Mouse (Mus musculus): ENCODE data around the gene Rtn1. TPM values are rescaled to one million over a fixed set of nuclear protein-coding genes. Genes with fewer than 3 reads are reported as not detected.
A peak's percentile ranks its signal among the peaks of the same experiment; 100 is the strongest.

Rtn1 gene
- polyA plus RNA-seq, 1 experiment = not detected

DNA sequence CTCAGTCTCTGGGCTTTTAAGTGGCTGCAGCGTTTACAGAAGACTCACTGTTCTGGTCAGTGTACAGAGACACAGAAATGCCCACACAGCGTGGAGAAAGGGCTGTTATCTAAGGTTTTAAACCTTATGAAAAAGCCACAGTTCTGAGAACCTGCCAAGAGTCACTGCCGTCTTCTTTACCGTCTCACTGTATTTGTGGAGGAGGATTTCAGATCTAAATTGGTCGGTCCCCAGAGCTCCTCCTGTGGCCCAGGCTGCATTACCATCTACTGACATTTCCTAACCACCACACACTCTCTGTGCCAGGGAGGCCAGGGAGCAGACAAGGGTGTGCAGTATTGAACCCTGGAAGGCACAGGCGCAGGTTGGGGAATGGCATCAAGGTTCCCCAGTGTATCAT lies 151.9 kb downstream of the Rtn1 start:
- TF ChIP-seq POLR2A (IDR thresholded peaks at IDR 0.05; ENCODE audit: insufficient read depth, low read depth, low read length) (no peak), CTCF (IDR thresholded peaks at IDR 0.05; ENCODE audit: insufficient read depth, low read depth, low read length) (no peak)
- H3K4me1 ChIP-seq (ENCODE audit: control insufficient read depth, insufficient read depth, low read length) = peaks cover 8% of the 10 kb centered on the region; the same call in 1 of the 2 replicates
- H3K4me3 ChIP-seq (ENCODE audit: insufficient read depth, low read depth, low read length) = no peak overlapping the region
- no peak overlapping the region for H3K27ac ChIP-seq (ENCODE audit: insufficient read depth, low read depth, low read length)
- WGBS = 43% methylated on average over 6 of the region's 6 CpGs

DNA sequence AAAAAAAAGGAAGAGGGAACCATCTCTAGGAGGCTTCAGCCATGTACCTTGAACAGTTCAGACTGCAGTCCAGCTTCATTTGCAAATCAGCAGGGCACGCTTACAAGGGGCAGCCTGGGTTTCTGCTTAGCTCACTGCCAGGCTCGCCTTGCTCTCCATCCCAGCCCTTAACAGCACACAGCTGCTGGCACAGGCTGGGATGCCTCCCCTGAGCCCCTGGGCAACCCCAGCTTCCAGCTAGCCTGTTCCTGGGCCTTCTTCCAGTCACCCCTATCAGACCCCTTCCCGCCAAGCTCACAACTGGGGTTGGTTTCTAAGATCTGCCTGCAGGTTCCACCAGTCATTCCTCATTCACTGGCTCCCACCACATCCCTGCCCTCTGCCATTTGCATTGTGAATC lies 155.8 kb downstream of the Rtn1 start:
- Histone ChIP-seq H3K4me1 (ENCODE audit: control insufficient read depth, insufficient read depth, low read length) (peaks cover 8% of the 10 kb centered on the region; the same call in 1 of the 2 replicates), H3K4me3 (ENCODE audit: insufficient read depth, low read depth, low read length) (no peak overlapping the region), H3K27ac (ENCODE audit: insufficient read depth, low read depth, low read length) (no peak overlapping the region)
- 80% methylated on average over 3 of the region's 3 CpGs for WGBS
- no peak for TF ChIP-seq POLR2A (IDR thresholded peaks at IDR 0.05; ENCODE audit: insufficient read depth, low read depth, low read length)
- TF ChIP-seq CTCF (IDR thresholded peaks at IDR 0.05; ENCODE audit: insufficient read depth, low read depth, low read length) = no peak

DNA sequence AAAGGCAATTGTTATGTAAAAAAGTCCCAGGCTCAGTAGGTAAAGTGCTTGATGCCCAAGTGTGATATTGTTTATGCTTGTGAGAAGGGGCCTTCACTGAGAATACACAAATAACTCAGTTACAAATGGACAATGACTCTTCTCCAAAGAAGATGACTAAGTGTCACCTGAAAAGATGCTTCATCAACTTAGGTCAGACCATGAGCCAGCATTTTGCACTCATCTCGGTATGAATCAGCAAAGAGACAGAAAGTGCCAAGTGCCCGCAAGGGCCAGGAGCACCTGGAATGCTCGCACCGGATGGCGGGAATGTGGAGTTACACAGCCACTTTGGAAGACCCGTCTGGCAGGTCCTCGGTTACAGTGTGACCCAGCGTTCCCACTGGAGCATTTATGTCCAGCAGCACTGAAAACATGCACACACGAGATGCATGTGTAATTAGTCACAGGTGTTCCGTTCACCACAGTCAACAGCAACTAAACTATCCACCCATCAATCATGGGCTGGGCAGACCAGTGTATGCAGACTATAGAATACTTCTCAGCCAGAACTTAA lies 156.9 kb downstream of the Rtn1 start:
- Histone ChIP-seq H3K27ac (ENCODE audit: insufficient read depth, low read depth, low read length) (no peak overlapping the region), H3K4me3 (ENCODE audit: insufficient read depth, low read depth, low read length) (no peak overlapping the region), H3K4me1 (ENCODE audit: control insufficient read depth, insufficient read depth, low read length) (peaks cover 3% of the 10 kb centered on the region; the same call in 1 of the 2 replicates)
- WGBS = 85% methylated on average over 10 of the region's 10 CpGs
- no peak for TF ChIP-seq CTCF (IDR thresholded peaks at IDR 0.05; ENCODE audit: insufficient read depth, low read depth, low read length)
- TF ChIP-seq POLR2A (IDR thresholded peaks at IDR 0.05; ENCODE audit: insufficient read depth, low read depth, low read length) = no peak

DNA sequence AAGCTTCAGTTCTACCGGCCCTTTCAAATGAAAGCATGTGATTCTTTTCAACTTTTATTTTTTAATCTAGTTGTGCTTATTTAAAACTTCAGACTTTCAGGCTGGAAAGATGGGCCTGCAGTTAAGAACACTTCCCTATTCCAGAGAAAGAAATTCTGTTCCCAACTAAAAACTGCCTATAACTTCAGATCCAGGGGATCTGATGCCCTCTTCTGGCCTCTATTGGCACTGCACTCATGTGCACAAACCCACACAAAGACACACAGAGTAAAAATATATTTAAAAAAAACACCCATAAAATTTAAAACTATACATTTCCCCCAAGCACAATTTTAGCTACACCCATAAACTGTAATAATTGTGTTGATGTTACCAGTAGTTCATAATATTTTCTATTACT lies 163.9 kb downstream of the Rtn1 start:
- TF ChIP-seq CTCF (IDR thresholded peaks at IDR 0.05; ENCODE audit: insufficient read depth, low read depth, low read length) = no peak
- TF ChIP-seq POLR2A (IDR thresholded peaks at IDR 0.05; ENCODE audit: insufficient read depth, low read depth, low read length) = no peak
- Histone ChIP-seq H3K4me1 (ENCODE audit: control insufficient read depth, insufficient read depth, low read length) (no peaks in the 10 kb centered on the region; the same call in 1 of the 2 replicates), H3K27ac (ENCODE audit: insufficient read depth, low read depth, low read length) (no peak overlapping the region), H3K4me3 (ENCODE audit: insufficient read depth, low read depth, low read length) (no peak overlapping the region)
- 98% methylated on average over 1 of the region's 1 CpGs for WGBS

DNA sequence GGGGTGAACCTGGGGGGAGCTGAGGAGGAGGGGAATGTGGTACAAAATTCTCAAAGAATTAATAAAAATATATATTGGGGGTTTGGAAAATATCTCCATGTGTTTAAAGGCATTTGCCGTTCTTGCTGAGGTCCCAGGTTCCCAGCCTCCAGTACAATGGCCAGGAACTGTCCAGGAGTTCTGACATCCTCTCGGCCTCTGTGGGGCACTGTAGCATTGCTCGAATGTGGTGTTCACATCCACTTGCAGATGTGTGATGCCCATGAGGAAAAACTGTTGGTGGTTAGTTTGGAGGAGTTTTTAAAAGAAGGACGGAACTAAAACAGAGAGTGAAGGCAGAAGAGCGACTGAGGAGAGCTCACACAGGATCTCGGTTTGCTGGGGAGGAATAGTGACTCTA lies 166.0 kb downstream of the Rtn1 start:
- Histone ChIP-seq H3K4me1 (ENCODE audit: control insufficient read depth, insufficient read depth, low read length) (peaks cover 2% of the 10 kb centered on the region; the same call in 1 of the 2 replicates), H3K27ac (ENCODE audit: insufficient read depth, low read depth, low read length) (no peak overlapping the region), H3K4me3 (ENCODE audit: insufficient read depth, low read depth, low read length) (no peak overlapping the region)
- TF ChIP-seq POLR2A (IDR thresholded peaks at IDR 0.05; ENCODE audit: insufficient read depth, low read depth, low read length) (no peak), CTCF (IDR thresholded peaks at IDR 0.05; ENCODE audit: insufficient read depth, low read depth, low read length) (no peak)
- 67% methylated on average over 6 of the region's 6 CpGs for WGBS

DNA sequence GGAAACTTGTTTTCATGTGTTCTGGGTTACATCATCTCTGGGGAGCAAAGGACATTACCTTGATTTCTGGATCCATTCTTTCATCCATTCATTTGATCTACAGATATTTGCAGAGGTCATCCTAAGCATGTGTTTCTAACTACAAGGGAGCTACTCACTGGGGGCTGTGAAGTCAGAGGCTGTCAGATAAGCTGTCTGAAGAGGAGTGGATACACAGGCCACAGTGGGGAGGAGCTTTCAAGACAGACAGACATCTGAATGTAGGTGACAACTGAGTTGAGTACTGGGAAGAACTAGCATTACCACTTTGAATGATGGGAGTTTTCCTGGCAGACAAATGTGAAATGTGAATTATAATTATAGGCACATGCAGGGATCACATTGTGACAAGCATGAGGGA lies 168.3 kb downstream of the Rtn1 start:
- no peak overlapping the region for H3K27ac ChIP-seq (ENCODE audit: insufficient read depth, low read depth, low read length)
- TF ChIP-seq CTCF (IDR thresholded peaks at IDR 0.05; ENCODE audit: insufficient read depth, low read depth, low read length) (no peak), POLR2A (IDR thresholded peaks at IDR 0.05; ENCODE audit: insufficient read depth, low read depth, low read length) (no peak)
- peaks cover 2% of the 10 kb centered on the region; the same call in 1 of the 2 replicates for H3K4me1 ChIP-seq (ENCODE audit: control insufficient read depth, insufficient read depth, low read length)
- no peak overlapping the region for H3K4me3 ChIP-seq (ENCODE audit: insufficient read depth, low read depth, low read length)

DNA sequence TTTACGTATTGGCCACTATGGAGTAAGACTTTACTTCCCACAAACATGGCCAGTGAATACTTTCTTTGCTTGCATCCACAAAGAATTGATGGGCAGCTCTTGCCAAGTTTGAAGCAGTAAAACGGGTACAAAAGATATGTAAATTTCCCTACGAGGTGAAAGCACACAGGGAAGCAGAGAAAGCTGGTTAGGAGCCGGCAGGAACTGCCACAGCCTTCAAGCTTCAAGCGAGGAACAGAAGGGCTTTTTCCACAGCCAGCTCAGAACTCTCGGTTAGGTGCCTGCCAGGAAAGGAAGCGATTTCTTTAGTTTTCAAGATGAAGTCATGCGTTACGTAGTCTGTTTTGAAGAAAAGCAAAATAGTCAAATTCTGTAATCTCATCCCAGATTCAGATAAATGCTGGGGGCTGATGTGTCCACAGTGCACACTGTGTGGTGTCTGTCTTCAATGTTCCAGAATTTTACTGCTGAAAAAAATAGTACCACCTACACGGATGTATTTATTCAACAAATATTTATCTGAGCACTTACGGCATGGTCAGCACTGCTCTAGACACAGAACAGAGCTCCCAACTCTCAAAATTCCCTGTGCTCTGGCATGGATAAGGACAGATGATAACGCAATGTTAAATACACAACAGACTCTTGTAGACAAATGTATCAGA lies 169.5 kb downstream of the Rtn1 start:
- H3K4me3 ChIP-seq (ENCODE audit: insufficient read depth, low read depth, low read length) = no peak overlapping the region
- H3K27ac ChIP-seq (ENCODE audit: insufficient read depth, low read depth, low read length) = no peak overlapping the region
- TF ChIP-seq POLR2A (IDR thresholded peaks at IDR 0.05; ENCODE audit: insufficient read depth, low read depth, low read length) (no peak), CTCF (IDR thresholded peaks at IDR 0.05; ENCODE audit: insufficient read depth, low read depth, low read length) (no peak)
- H3K4me1 ChIP-seq (ENCODE audit: control insufficient read depth, insufficient read depth, low read length) = peaks cover 2% of the 10 kb centered on the region; the same call in 1 of the 2 replicates
- 50% methylated on average over 12 of the region's 12 CpGs for WGBS

DNA sequence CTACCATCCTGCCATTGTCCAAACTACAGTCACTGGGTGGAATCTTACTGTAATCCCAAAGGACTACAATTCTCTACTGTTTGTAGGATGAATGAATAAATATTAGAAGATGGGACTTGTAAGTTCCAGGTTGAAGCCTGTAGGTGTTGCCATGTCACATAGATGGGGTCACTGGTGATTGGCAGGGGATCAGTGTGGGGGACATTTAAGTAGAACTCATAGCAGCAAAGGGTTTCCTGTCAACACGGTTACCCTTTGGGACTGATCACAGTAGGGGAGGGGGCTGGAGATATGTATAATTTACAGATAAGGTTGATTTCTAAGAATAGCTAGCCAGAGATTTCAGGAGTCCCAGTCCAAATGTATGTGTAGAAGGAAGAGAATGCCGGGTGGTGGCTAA lies 171.6 kb downstream of the Rtn1 start:
- peaks cover 7% of the 10 kb centered on the region; the same call in 1 of the 2 replicates for H3K4me1 ChIP-seq (ENCODE audit: control insufficient read depth, insufficient read depth, low read length)
- no peak overlapping the region for H3K27ac ChIP-seq (ENCODE audit: insufficient read depth, low read depth, low read length)
- WGBS = 51% methylated on average over 2 of the region's 2 CpGs
- no peak overlapping the region for H3K4me3 ChIP-seq (ENCODE audit: insufficient read depth, low read depth, low read length)
- no peak for TF ChIP-seq CTCF (IDR thresholded peaks at IDR 0.05; ENCODE audit: insufficient read depth, low read depth, low read length)
- TF ChIP-seq POLR2A (IDR thresholded peaks at IDR 0.05; ENCODE audit: insufficient read depth, low read depth, low read length) = no peak

DNA sequence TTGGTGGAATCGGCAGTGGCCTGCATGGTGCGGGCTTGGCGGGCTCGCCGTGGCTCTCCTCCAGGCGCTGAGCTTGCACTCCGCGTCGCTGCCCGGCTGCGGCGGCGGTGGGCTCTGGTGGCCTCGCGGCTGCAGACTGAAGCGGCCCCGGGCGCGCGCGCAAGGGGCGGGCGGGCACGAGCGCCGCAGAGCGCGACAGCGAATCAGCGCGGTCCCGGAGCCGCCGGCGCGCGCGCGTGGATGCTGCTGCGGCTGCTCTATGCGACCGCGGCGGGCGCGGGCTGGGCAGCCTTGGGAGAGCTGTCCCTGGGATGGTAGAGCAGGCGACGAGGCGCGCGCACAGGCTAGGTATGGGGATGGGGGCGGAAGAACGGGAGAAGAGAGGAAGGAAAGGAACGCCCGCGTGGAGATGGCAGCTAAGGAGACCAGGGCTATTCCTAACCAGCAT lies 172.3 kb downstream of the Rtn1 start:
- peak overlapping the region; percentile 75 for H3K4me3 ChIP-seq (ENCODE audit: insufficient read depth, low read depth, low read length)
- TF ChIP-seq CTCF (IDR thresholded peaks at IDR 0.05; ENCODE audit: insufficient read depth, low read depth, low read length) = no peak
- TF ChIP-seq POLR2A (IDR thresholded peaks at IDR 0.05; ENCODE audit: insufficient read depth, low read depth, low read length) = peak; percentile 96
- under 1% methylated on average over 56 of the region's 56 CpGs for WGBS
- H3K27ac ChIP-seq (ENCODE audit: insufficient read depth, low read depth, low read length) = peak overlapping the region; percentile 77
- H3K4me1 ChIP-seq (ENCODE audit: control insufficient read depth, insufficient read depth, low read length) = peaks cover 7% of the 10 kb centered on the region; the same call in 1 of the 2 replicates

All from olfactory bulb, adult 2 months (tissue).